Mouse (Mus musculus) midbrain, embryonic 14.5 days (tissue): ENCODE measurements at regions not wholly inside any gene's neighbourhood (a gene's known extent, or its start where the extent isn't known, plus 50 kb on each side); places are given as distances from the start of the nearest gene placed in this dataset.
A peak's percentile ranks its signal among the peaks of the same experiment; 100 is the strongest.
"Not testable (repeated sequence)": the region's sequence is repeated elsewhere in the genome, so short reads cannot be mapped to it uniquely, and the experiment has no call there.

Experiments used
- ATAC-seq: fragments of 200-750 bp; cut with Nextera tagmentation; 2 replicates; pipeline ENCODE4 v1.8.0; 2017; ENCODE audit warnings: moderate number of reproducible peaks, moderate library complexity; ENCODE audit not compliant: low FRiP score, low TSS enrichment
- DNase-seq: peaks from one replicate; pipeline ENCODE4 v3.0.0-alpha.2; 2015
- H3K27ac ChIP-seq: fragments of 300-500 bp; sonication (generic); replicated peaks from 2 replicates; pipeline ENCODE4 v1.5.1; 2014; ENCODE audit warnings: mild to moderate bottlenecking, low read depth, low read length, moderate library complexity
- H3K27me3 ChIP-seq: fragments of 300-500 bp; sonication (generic); 2 replicates; pipeline ENCODE4 v1.6.1; 2014; ENCODE audit warnings: low read length, control low read depth, mixed read lengths; ENCODE audit not compliant: control insufficient read depth, insufficient read depth
- H3K36me3 ChIP-seq: fragments of 300-500 bp; sonication (generic); 2 replicates; pipeline ENCODE4 v1.6.1; 2014; ENCODE audit warnings: low read length, control low read depth; ENCODE audit not compliant: control insufficient read depth, insufficient read depth
- H3K4me1 ChIP-seq: fragments of 300-500 bp; sonication (generic); 2 replicates; pipeline ENCODE4 v1.6.1; 2014; ENCODE audit warnings: mild to moderate bottlenecking, antibody characterized with exemption, low read length, control low read depth; ENCODE audit not compliant: control insufficient read depth, insufficient read depth
- H3K4me2 ChIP-seq: fragments of 300-500 bp; sonication (generic); 2 replicates; pipeline ENCODE4 v1.6.1; 2014; ENCODE audit warnings: mild to moderate bottlenecking, low read length, moderate library complexity
- H3K4me3 ChIP-seq: fragments of 300-500 bp; sonication (generic); replicated peaks from 2 replicates; pipeline ENCODE4 v1.5.1; 2014; ENCODE audit warnings: low read depth, low read length
- H3K9ac ChIP-seq: fragments of 300-500 bp; sonication (generic); replicated peaks from 2 replicates; pipeline ENCODE4 v1.6.1; 2014; ENCODE audit warnings: mild to moderate bottlenecking, low read length, moderate library complexity
- H3K9me3 ChIP-seq: fragments of 300-500 bp; sonication (generic); 2 replicates; pipeline ENCODE4 v1.6.1; 2016; ENCODE audit warnings: low read length, control low read depth, mixed read lengths; ENCODE audit not compliant: control insufficient read depth
- WGBS: fragments of 180-500 bp; shearing (Covaris S2); extraction: QIAGEN DNeasy Blood & Tissue Kit; methylation state at CpG from one replicate; pipeline ENCODE4 v1.1.7; 2014; 5-methylcytosine and 5-hydroxymethylcytosine counted together

DNA sequence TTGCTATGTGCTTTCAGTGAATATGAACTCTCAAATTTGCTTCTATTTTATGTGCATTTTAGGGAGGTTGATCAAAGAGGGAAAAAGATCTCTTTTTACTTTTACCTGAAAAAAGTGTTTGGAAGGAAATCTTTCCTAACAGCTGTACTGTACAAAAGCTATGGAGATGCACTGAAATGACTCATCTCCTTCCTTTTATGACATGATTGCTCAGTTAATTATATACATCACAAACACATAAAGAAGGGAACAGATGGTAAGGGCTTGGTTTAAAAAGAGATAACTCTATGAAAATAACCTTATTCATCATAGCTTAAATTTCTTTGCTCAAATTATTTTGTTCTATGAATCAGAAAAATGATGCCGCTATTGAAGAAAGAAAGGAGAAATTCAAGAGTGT is 88.7 kb upstream of the Cylc2 start:
- DNase-seq (no peak), ATAC-seq (no peak)
- no peaks in the 10 kb centered on the region for H3K9me3 ChIP-seq
- H3K27me3 ChIP-seq, result no peaks in the 10 kb centered on the region
- no peak overlapping the region for H3K4me3 ChIP-seq
- no peaks in the 10 kb centered on the region for H3K4me1 ChIP-seq
- H3K36me3 ChIP-seq, result no peaks in the 10 kb centered on the region
- 96% methylated on average over 1 of the region's 1 CpGs for WGBS
- no peak overlapping the region for H3K27ac ChIP-seq
- no peak overlapping the region for H3K9ac ChIP-seq
- H3K4me2 ChIP-seq, result no peak overlapping the region

DNA sequence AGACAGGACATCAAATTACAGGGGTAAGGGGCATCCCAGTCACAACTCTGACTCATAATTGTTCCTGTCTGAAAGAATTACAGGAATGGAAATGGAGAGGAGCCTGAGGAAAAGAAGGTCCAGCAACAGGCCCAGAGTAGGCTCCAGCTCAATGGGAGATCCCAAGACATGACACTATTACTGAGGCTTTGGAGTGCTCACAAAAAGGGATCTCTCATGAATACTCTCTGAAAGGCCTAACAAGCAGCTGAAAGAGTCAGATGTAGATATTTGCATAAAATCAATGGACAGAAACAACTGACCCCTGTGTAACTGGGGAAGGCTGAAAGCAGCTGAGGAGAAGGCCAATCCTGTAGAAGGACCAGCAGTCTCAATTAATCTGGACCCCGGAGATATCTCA is 84.6 kb upstream of the Cylc2 start:
- not testable (repeated sequence) for DNase-seq, H3K4me2 ChIP-seq, H3K4me1 ChIP-seq, H3K36me3 ChIP-seq, H3K4me3 ChIP-seq, H3K27ac ChIP-seq, H3K27me3 ChIP-seq, H3K9me3 ChIP-seq, H3K9ac ChIP-seq, ATAC-seq
- 84% methylated on average over 1 of the region's 1 CpGs for WGBS

GRCm38 (mm10) chr4:51152973-51153372 is 63.5 kb upstream of the Cylc2 start:
- DNase-seq, result peak; percentile 5
- Histone ChIP-seq H3K9ac (no peak overlapping the region), H3K27me3 (no peaks in the 10 kb centered on the region), H3K27ac (no peak overlapping the region), H3K4me1 (no peaks in the 10 kb centered on the region), H3K4me2 (no peak overlapping the region), H3K4me3 (no peak overlapping the region), H3K9me3 (no peaks in the 10 kb centered on the region), H3K36me3 (no peaks in the 10 kb centered on the region)
- no peak for ATAC-seq
- 33% methylated on average over 3 of the region's 3 CpGs for WGBS

GRCm38 (mm10) chr4:51153539-51153938 is 62.9 kb upstream of the Cylc2 start:
- DNase-seq (peak; percentile 4), ATAC-seq (no peak; the same call in 1 of the 2 replicates)
- H3K4me3 ChIP-seq, result no peak overlapping the region
- H3K27me3 ChIP-seq, result no peaks in the 10 kb centered on the region
- no peaks in the 10 kb centered on the region for H3K9me3 ChIP-seq
- no peaks in the 10 kb centered on the region for H3K36me3 ChIP-seq
- no peak overlapping the region for H3K4me2 ChIP-seq
- no peaks in the 10 kb centered on the region for H3K4me1 ChIP-seq
- no peak overlapping the region for H3K9ac ChIP-seq
- no peak overlapping the region for H3K27ac ChIP-seq
- 79% methylated on average over 2 of the region's 2 CpGs for WGBS
